Mouse (Mus musculus) liver, embryonic 13.5 days (tissue): ENCODE measurements around the gene Fgfr2. TPM values are rescaled to one million over a fixed set of nuclear protein-coding genes. Genes with fewer than 3 reads are reported as not detected.

Source experiments
- ATAC-seq: fragments of 200-750 bp; cut with Nextera tagmentation; 2 replicates; pipeline ENCODE4 v1.8.0; 2017; ENCODE audit warnings: low read depth, mild to moderate bottlenecking, moderate number of reproducible peaks, moderate library complexity
- DNase-seq: peaks from one replicate; pipeline ENCODE4 v3.0.0; 2022
- H3K27ac ChIP-seq: fragments of 300-500 bp; sonication (generic); 2 replicates; pipeline ENCODE4 v1.5.1; 2015; ENCODE audit warnings: moderate library complexity, mild to moderate bottlenecking, inconsistent platforms
- H3K27me3 ChIP-seq: fragments of 300-500 bp; sonication (generic); 2 replicates; pipeline ENCODE4 v1.6.1; 2015; ENCODE audit warnings: mild to moderate bottlenecking, inconsistent platforms
- H3K36me3 ChIP-seq: fragments of 300-500 bp; sonication (generic); 2 replicates; pipeline ENCODE4 v1.6.1; 2015; ENCODE audit warnings: mild to moderate bottlenecking, inconsistent platforms
- H3K4me1 ChIP-seq: fragments of 300-500 bp; sonication (generic); replicated peaks from 2 replicates; pipeline ENCODE4 v1.6.1; 2015; ENCODE audit warnings: inconsistent platforms
- H3K4me2 ChIP-seq: fragments of 300-500 bp; sonication (generic); 2 replicates; pipeline ENCODE4 v1.6.1; 2015; ENCODE audit warnings: inconsistent platforms, mild to moderate bottlenecking, moderate library complexity
- H3K4me3 ChIP-seq: fragments of 300-500 bp; sonication (generic); replicated peaks from 2 replicates; pipeline ENCODE4 v1.5.1; 2015; ENCODE audit warnings: mild to moderate bottlenecking, inconsistent platforms
- H3K9ac ChIP-seq: fragments of 300-500 bp; sonication (generic); 2 replicates; pipeline ENCODE4 v1.6.1; 2015; ENCODE audit warnings: mild to moderate bottlenecking, inconsistent platforms
- H3K9me3 ChIP-seq: fragments of 300-500 bp; sonication (generic); replicated peaks from 2 replicates; pipeline ENCODE4 v1.6.1; 2016; ENCODE audit warnings: inconsistent platforms
- WGBS: fragments of 180-500 bp; shearing (Covaris S2); methylation state at CpG from one replicate; pipeline ENCODE4 v1.1.7; 2015; ENCODE audit not compliant: insufficient replicate concordance; 5-methylcytosine and 5-hydroxymethylcytosine counted together
- polyA plus RNA-seq: library from polyadenylated mRNA; unstranded; fragments of >200 nt; fragmentation: Nextera tagmentation; extraction: Ambion mirVana; gene quantifications from 2 replicates; pipeline ENCODE4 v1.2.1, GENCODE M21; 2015

The Fgfr2 gene
- polyA plus RNA-seq, 1 experiment from 2014 or later: 8.9 TPM

- ATAC-seq: no peak
These were observed 44.2 kb downstream of the Fgfr2 start for GRCm38 (mm10) chr7:133078929-133079328.

GRCm38 (mm10) chr7:133074462-133075133, 48.6 kb downstream of the Fgfr2 start:
- H3K4me3 ChIP-seq: no peak overlapping the region
- no peak overlapping the region for H3K4me2 ChIP-seq
- no peak overlapping the region for H3K27ac ChIP-seq
- DNase-seq: no peak
- H3K36me3 ChIP-seq: no peaks in the 10 kb centered on the region
- no peaks in the 10 kb centered on the region for H3K9me3 ChIP-seq
- H3K4me1 ChIP-seq: 0 out of 2 replicates have a peak, but pooled peaks cover 7% of the 10 kb centered on the region
- no peak for ATAC-seq
- WGBS: 68% methylated on average over 10 of the region's 10 CpGs
- no peak overlapping the region for H3K9ac ChIP-seq
- H3K27me3 ChIP-seq: no peaks in the 10 kb centered on the region

More at GRCm38 (mm10) chr7:133078929-133079328, 44.2 kb downstream of the Fgfr2 start:
- no peak overlapping the region for H3K9ac ChIP-seq
- H3K4me1 ChIP-seq: 0 out of 2 replicates have a peak, but pooled peaks cover 2% of the 10 kb centered on the region
- WGBS: 72% methylated on average over 1 of the region's 1 CpGs
- H3K4me2 ChIP-seq: no peak overlapping the region
- H3K36me3 ChIP-seq: no peaks in the 10 kb centered on the region
- DNase-seq: no peak
- no peaks in the 10 kb centered on the region for H3K27me3 ChIP-seq
- H3K27ac ChIP-seq: no peak overlapping the region
- no peak overlapping the region for H3K4me3 ChIP-seq
- no peaks in the 10 kb centered on the region for H3K9me3 ChIP-seq

- 80% methylated on average over 9 of the region's 9 CpGs for WGBS
- Histone ChIP-seq H3K36me3 (no peaks in the 10 kb centered on the region), H3K9me3 (no peaks in the 10 kb centered on the region), H3K4me1 (0 out of 2 replicates have a peak, but pooled peaks cover 7% of the 10 kb centered on the region), H3K27me3 (no peaks in the 10 kb centered on the region), H3K4me2 (no peak overlapping the region), H3K4me3 (no peak overlapping the region), H3K27ac (no peak overlapping the region), H3K9ac (no peak overlapping the region)
- ATAC-seq (no peak), DNase-seq (no peak)
These were observed 50.0 kb downstream of the Fgfr2 start for GRCm38 (mm10) chr7:133073147-133073651.

- 80% methylated on average over 4 of the region's 4 CpGs for WGBS
- Histone ChIP-seq H3K36me3 (no peaks in the 10 kb centered on the region), H3K27me3 (no peaks in the 10 kb centered on the region), H3K9ac (no peak overlapping the region), H3K27ac (no peak overlapping the region), H3K4me2 (no peak overlapping the region), H3K4me1 (0 out of 2 replicates have a peak, but pooled peaks cover 7% of the 10 kb centered on the region), H3K4me3 (no peak overlapping the region), H3K9me3 (no peaks in the 10 kb centered on the region)
- no peak for ATAC-seq
- no peak for DNase-seq
These were observed 50.6 kb downstream of the Fgfr2 start for GRCm38 (mm10) chr7:133072535-133072934.

GRCm38 (mm10) chr7:133067321-133067841, 55.8 kb downstream of the Fgfr2 start:
- Histone ChIP-seq H3K9ac (no peak overlapping the region), H3K36me3 (no peaks in the 10 kb centered on the region), H3K4me3 (no peak overlapping the region), H3K27me3 (no peaks in the 10 kb centered on the region), H3K27ac (no peak overlapping the region), H3K9me3 (no peaks in the 10 kb centered on the region), H3K4me2 (no peak overlapping the region), H3K4me1 (0 out of 2 replicates have a peak, but pooled peaks cover 7% of the 10 kb centered on the region)
- ATAC-seq (no peak), DNase-seq (no peak)
- 74% methylated on average over 7 of the region's 7 CpGs for WGBS

- WGBS: 72% methylated on average over 6 of the region's 6 CpGs
- ATAC-seq (no peak), DNase-seq (no peak)
- 0 out of 2 replicates have a peak, but pooled peaks cover 7% of the 10 kb centered on the region for H3K4me1 ChIP-seq
- H3K4me2 ChIP-seq: no peak overlapping the region
- H3K27me3 ChIP-seq: no peaks in the 10 kb centered on the region
- H3K4me3 ChIP-seq: no peak overlapping the region
- no peak overlapping the region for H3K27ac ChIP-seq
- no peaks in the 10 kb centered on the region for H3K9me3 ChIP-seq
- no peaks in the 10 kb centered on the region for H3K36me3 ChIP-seq
- no peak overlapping the region for H3K9ac ChIP-seq
These were observed 56.4 kb downstream of the Fgfr2 start for GRCm38 (mm10) chr7:133066776-133067175.

- no peaks in the 10 kb centered on the region for H3K4me1 ChIP-seq
- no peaks in the 10 kb centered on the region for H3K9me3 ChIP-seq
- H3K9ac ChIP-seq: no peak overlapping the region
- H3K4me2 ChIP-seq: no peak overlapping the region
- WGBS: 61% methylated on average over 3 of the region's 3 CpGs
- no peak for ATAC-seq
- DNase-seq: no peak
- no peaks in the 10 kb centered on the region for H3K36me3 ChIP-seq
- no peaks in the 10 kb centered on the region for H3K27me3 ChIP-seq
- no peak overlapping the region for H3K27ac ChIP-seq
- no peak overlapping the region for H3K4me3 ChIP-seq
These were observed 61.1 kb downstream of the Fgfr2 start for GRCm38 (mm10) chr7:133062055-133062454.

GRCm38 (mm10) chr7:133060170-133060569, 63.0 kb downstream of the Fgfr2 start:
- Histone ChIP-seq H3K27ac (no peak overlapping the region), H3K4me2 (no peak overlapping the region), H3K9ac (no peak overlapping the region), H3K4me1 (no peaks in the 10 kb centered on the region), H3K27me3 (no peaks in the 10 kb centered on the region), H3K9me3 (no peaks in the 10 kb centered on the region), H3K36me3 (no peaks in the 10 kb centered on the region), H3K4me3 (no peak overlapping the region)
- 73% methylated on average over 6 of the region's 6 CpGs for WGBS
- ATAC-seq (no peak), DNase-seq (no peak)

GRCm38 (mm10) chr7:133059517-133060104, 63.5 kb downstream of the Fgfr2 start:
- WGBS: 71% methylated on average over 9 of the region's 9 CpGs

GRCm38 (mm10) chr7:133059150-133059509, 64.0 kb downstream of the Fgfr2 start:
- Histone ChIP-seq H3K9me3 (no peaks in the 10 kb centered on the region), H3K27me3 (no peaks in the 10 kb centered on the region), H3K4me2 (no peak overlapping the region), H3K4me1 (no peaks in the 10 kb centered on the region), H3K27ac (no peak overlapping the region), H3K9ac (no peak overlapping the region), H3K4me3 (no peak overlapping the region), H3K36me3 (no peaks in the 10 kb centered on the region)
- no peak for ATAC-seq
- WGBS: 72% methylated on average over 6 of the region's 6 CpGs
- no peak for DNase-seq

More at GRCm38 (mm10) chr7:133059517-133060104, 63.5 kb downstream of the Fgfr2 start:
- no peaks in the 10 kb centered on the region for H3K27me3 ChIP-seq
- H3K9ac ChIP-seq: no peak overlapping the region
- no peaks in the 10 kb centered on the region for H3K9me3 ChIP-seq
- no peak overlapping the region for H3K4me3 ChIP-seq
- no peak for ATAC-seq
- no peak overlapping the region for H3K27ac ChIP-seq
- no peak overlapping the region for H3K4me2 ChIP-seq
- H3K4me1 ChIP-seq: no peaks in the 10 kb centered on the region
- DNase-seq: no peak
- H3K36me3 ChIP-seq: no peaks in the 10 kb centered on the region

GRCm38 (mm10) chr7:133058496-133059149, 64.5 kb downstream of the Fgfr2 start:
- Histone ChIP-seq H3K27me3 (no peaks in the 10 kb centered on the region), H3K9ac (no peak overlapping the region), H3K4me1 (no peaks in the 10 kb centered on the region), H3K4me2 (no peak overlapping the region), H3K36me3 (no peaks in the 10 kb centered on the region), H3K9me3 (no peaks in the 10 kb centered on the region), H3K4me3 (no peak overlapping the region), H3K27ac (no peak overlapping the region)
- no peak for DNase-seq
- no peak for ATAC-seq
- WGBS: 79% methylated on average over 12 of the region's 12 CpGs
